Mouse (Mus musculus) testis, adult 2 months (tissue): ENCODE measurements at regions not wholly inside any gene's neighbourhood (a gene's known extent, or its start where the extent isn't known, plus 50 kb on each side); places are given as distances from the start of the nearest gene placed in this dataset.

Experiments
- CTCF ChIP-seq: fragments of 200-500 bp; IDR thresholded peaks from 2 replicates; pipeline ENCODE4 v1.5.1; 2012; ENCODE audit warnings: low read depth, mild to moderate bottlenecking, inconsistent platforms, low read length, moderate library complexity; ENCODE audit not compliant: control insufficient read depth, insufficient read depth, insufficient replicate concordance
- POLR2A ChIP-seq: fragments of 200-500 bp; IDR thresholded peaks from 2 replicates; pipeline ENCODE4 v1.6.1; 2012; ENCODE audit warnings: low read depth, mild to moderate bottlenecking, inconsistent platforms, low read length, moderate library complexity; ENCODE audit not compliant: control insufficient read depth

DNA sequence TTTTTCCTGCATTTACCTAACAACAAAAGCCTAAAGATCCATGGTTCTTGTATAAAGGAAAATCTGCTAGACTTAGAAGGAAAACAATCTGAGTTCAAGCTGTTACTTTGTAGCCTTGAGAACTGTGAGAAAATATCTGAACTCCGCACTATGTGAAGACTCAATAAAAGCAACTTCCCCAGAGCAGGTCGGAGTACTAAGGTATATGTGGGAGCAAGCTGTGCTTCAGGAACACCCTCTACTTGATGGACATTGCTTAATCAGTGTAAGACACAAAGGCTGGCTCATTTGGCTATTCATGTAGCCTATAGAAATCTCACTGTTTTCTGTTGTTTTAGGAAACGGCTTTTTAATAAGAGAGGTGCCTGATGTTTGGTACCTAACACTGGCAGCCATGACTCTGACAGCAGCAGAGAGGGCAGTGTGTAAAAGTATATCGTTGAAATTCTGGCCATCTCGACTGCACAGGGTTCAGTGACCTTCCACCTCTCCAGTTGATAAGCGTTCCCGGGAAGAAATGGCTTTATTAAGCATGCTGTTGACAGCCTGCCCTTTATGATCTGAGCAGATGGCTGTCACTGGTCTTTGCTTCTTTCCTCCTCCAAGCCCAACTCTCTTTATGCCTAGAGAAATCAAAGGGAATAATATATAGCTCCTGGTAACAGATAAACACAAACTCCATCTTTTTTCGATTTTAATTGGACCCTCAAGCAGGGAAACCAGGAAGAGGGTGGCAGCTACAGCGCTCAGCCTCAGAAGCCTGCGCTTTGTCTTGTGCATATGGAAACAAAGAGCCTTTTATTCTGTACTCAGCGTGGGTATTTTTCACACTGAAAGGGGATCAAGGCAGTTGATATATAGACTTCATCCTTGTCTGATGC, 443.7 kb upstream of the Sel1l start:
- no peak for TF ChIP-seq POLR2A
- no peak for TF ChIP-seq CTCF
